Mouse (Mus musculus): Measurements from ENCODE around the gene Dennd1a. TPM values are rescaled to one million over a fixed set of nuclear protein-coding genes. Genes with fewer than 3 reads are reported as not detected.
A peak's percentile ranks its signal among the peaks of the same experiment; 100 is the strongest.

Gene Dennd1a
- polyA plus RNA-seq, 1 experiment from 2014 or later = 11.5 TPM

GRCm38 (mm10) chr2:38313399-38313798 is 26.2 kb upstream of the Dennd1a start:
- ATAC-seq (ENCODE audit: insufficient read depth) = no peak
- 46% methylated on average over 3 of the region's 3 CpGs for whole genome bisulfite sequencing
- DNase-seq = no peak
- no peak overlapping the region for H3K9ac ChIP-seq
- H3K27me3 ChIP-seq (ENCODE audit: insufficient read depth, low read length) = no peaks in the 10 kb centered on the region
- no peaks in the 10 kb centered on the region for H3K4me1 ChIP-seq (ENCODE audit: insufficient read depth)
- H3K4me2 ChIP-seq = no peak overlapping the region
- H3K9me3 ChIP-seq (ENCODE audit: low read depth, low read length) = no peaks in the 10 kb centered on the region
- no peak overlapping the region for H3K4me3 ChIP-seq (ENCODE audit: low read depth, low read length)
- H3K27ac ChIP-seq (ENCODE audit: low read depth) = no peak overlapping the region
- no peaks in the 10 kb centered on the region for H3K36me3 ChIP-seq (ENCODE audit: insufficient read depth)
- no peak for TF ChIP-seq CTCF (IDR thresholded peaks at IDR 0.05; ENCODE audit: low read depth)

- DNase-seq (no peak), ATAC-seq (ENCODE audit: insufficient read depth) (no peak)
- TF ChIP-seq CTCF (IDR thresholded peaks at IDR 0.05; ENCODE audit: low read depth) = no peak
- Histone ChIP-seq H3K27ac (ENCODE audit: low read depth) (no peak overlapping the region), H3K9me3 (ENCODE audit: low read depth, low read length) (no peaks in the 10 kb centered on the region), H3K27me3 (ENCODE audit: insufficient read depth, low read length) (no peaks in the 10 kb centered on the region), H3K9ac (no peak overlapping the region), H3K4me2 (no peak overlapping the region), H3K36me3 (ENCODE audit: insufficient read depth) (no peaks in the 10 kb centered on the region), H3K4me1 (ENCODE audit: insufficient read depth) (no peaks in the 10 kb centered on the region), H3K4me3 (ENCODE audit: low read depth, low read length) (no peak overlapping the region)
- 35% methylated on average over 3 of the region's 3 CpGs for WGBS
Observed at GRCm38 (mm10) chr2:38312921-38313320, 25.7 kb upstream of the Dennd1a start.

- Histone ChIP-seq H3K9ac (no peak overlapping the region), H3K27ac (ENCODE audit: low read depth) (no peak overlapping the region), H3K4me1 (ENCODE audit: insufficient read depth) (peaks cover 3% of the 10 kb centered on the region; the same call in 1 of the 2 replicates), H3K9me3 (ENCODE audit: low read depth, low read length) (no peaks in the 10 kb centered on the region), H3K27me3 (ENCODE audit: insufficient read depth, low read length) (no peaks in the 10 kb centered on the region), H3K36me3 (ENCODE audit: insufficient read depth) (no peaks in the 10 kb centered on the region), H3K4me2 (no peak overlapping the region), H3K4me3 (ENCODE audit: low read depth, low read length) (no peak overlapping the region)
- TF ChIP-seq CTCF (IDR thresholded peaks at IDR 0.05; ENCODE audit: low read depth) = no peak
- WGBS = 76% methylated on average over 1 of the region's 1 CpGs
- no peak for ATAC-seq (ENCODE audit: insufficient read depth)
- DNase-seq = no peak
Observed at GRCm38 (mm10) chr2:38305152-38305551, 18.0 kb upstream of the Dennd1a start.

- Histone ChIP-seq H3K9me3 (ENCODE audit: low read depth, low read length) (no peaks in the 10 kb centered on the region), H3K9ac (no peak overlapping the region), H3K36me3 (ENCODE audit: insufficient read depth) (no peaks in the 10 kb centered on the region), H3K4me1 (ENCODE audit: insufficient read depth) (peaks cover 3% of the 10 kb centered on the region; the same call in 1 of the 2 replicates), H3K27me3 (ENCODE audit: insufficient read depth, low read length) (no peaks in the 10 kb centered on the region), H3K4me2 (no peak overlapping the region), H3K27ac (ENCODE audit: low read depth) (no peak overlapping the region), H3K4me3 (ENCODE audit: low read depth, low read length) (no peak overlapping the region)
- WGBS = 28% methylated on average over 2 of the region's 2 CpGs
- DNase-seq (peak; percentile 51), ATAC-seq (ENCODE audit: insufficient read depth) (peak; percentile 56; the same call in 1 of the 2 replicates)
- TF ChIP-seq CTCF (IDR thresholded peaks at IDR 0.05; ENCODE audit: low read depth) = no peak
Observed at GRCm38 (mm10) chr2:38300941-38301340, 13.8 kb upstream of the Dennd1a start.

- H3K9ac ChIP-seq = no peak overlapping the region
- no peaks in the 10 kb centered on the region for H3K36me3 ChIP-seq (ENCODE audit: insufficient read depth)
- no peaks in the 10 kb centered on the region for H3K27me3 ChIP-seq (ENCODE audit: insufficient read depth, low read length)
- H3K9me3 ChIP-seq (ENCODE audit: low read depth, low read length) = no peaks in the 10 kb centered on the region
- H3K4me2 ChIP-seq = no peak overlapping the region
- H3K27ac ChIP-seq (ENCODE audit: low read depth) = no peak overlapping the region
- peaks cover 1% of the 10 kb centered on the region; the same call in 1 of the 2 replicates for H3K4me1 ChIP-seq (ENCODE audit: insufficient read depth)
- no peak overlapping the region for H3K4me3 ChIP-seq (ENCODE audit: low read depth, low read length)
- DNase-seq = no peak
- WGBS = 83% methylated on average over 4 of the region's 4 CpGs
- no peak for TF ChIP-seq CTCF (IDR thresholded peaks at IDR 0.05; ENCODE audit: low read depth)
- no peak for ATAC-seq (ENCODE audit: insufficient read depth)
Observed at GRCm38 (mm10) chr2:38295939-38296338, 8.7 kb upstream of the Dennd1a start.

- Histone ChIP-seq H3K27ac (ENCODE audit: low read depth) (no peak overlapping the region), H3K27me3 (ENCODE audit: insufficient read depth, low read length) (no peaks in the 10 kb centered on the region), H3K4me3 (ENCODE audit: low read depth, low read length) (no peak overlapping the region), H3K9ac (no peak overlapping the region), H3K9me3 (ENCODE audit: low read depth, low read length) (no peaks in the 10 kb centered on the region), H3K4me1 (ENCODE audit: insufficient read depth) (no peaks in the 10 kb centered on the region), H3K4me2 (no peak overlapping the region), H3K36me3 (ENCODE audit: insufficient read depth) (no peaks in the 10 kb centered on the region)
- TF ChIP-seq CTCF (IDR thresholded peaks at IDR 0.05; ENCODE audit: low read depth) = no peak
- no peak for ATAC-seq (ENCODE audit: insufficient read depth)
- no peak for DNase-seq
- 77% methylated on average over 1 of the region's 1 CpGs for WGBS
Observed at GRCm38 (mm10) chr2:38291526-38291925, 4.3 kb upstream of the Dennd1a start.

GRCm38 (mm10) chr2:38288226-38288625 is 1.0 kb upstream of the Dennd1a start:
- TF ChIP-seq CTCF (IDR thresholded peaks at IDR 0.05; ENCODE audit: low read depth) = no peak
- no peak for ATAC-seq (ENCODE audit: insufficient read depth)
- Histone ChIP-seq H3K4me1 (ENCODE audit: insufficient read depth) (no peaks in the 10 kb centered on the region), H3K36me3 (ENCODE audit: insufficient read depth) (no peaks in the 10 kb centered on the region), H3K27ac (ENCODE audit: low read depth) (no peak overlapping the region), H3K9ac (no peak overlapping the region), H3K4me3 (ENCODE audit: low read depth, low read length) (no peak overlapping the region), H3K27me3 (ENCODE audit: insufficient read depth, low read length) (no peaks in the 10 kb centered on the region), H3K4me2 (no peak overlapping the region), H3K9me3 (ENCODE audit: low read depth, low read length) (no peaks in the 10 kb centered on the region)
- DNase-seq = no peak
- WGBS = 51% methylated on average over 2 of the region's 2 CpGs

- WGBS = 5% methylated on average over 4 of the region's 4 CpGs
- no peak for DNase-seq
- peak overlapping the region; percentile 90; the same call in 1 of the 2 replicates for H3K27ac ChIP-seq (ENCODE audit: low read depth)
Observed at GRCm38 (mm10) chr2:38286433-38286732, 807 bp downstream of the Dennd1a start.

More at GRCm38 (mm10) chr2:38286433-38286732, 807 bp downstream of the Dennd1a start:
- H3K27me3 ChIP-seq (ENCODE audit: insufficient read depth, low read length) = no peaks in the 10 kb centered on the region
- no peak for TF ChIP-seq CTCF (IDR thresholded peaks at IDR 0.05; ENCODE audit: low read depth)
- peak overlapping the region; percentile 86 for H3K9ac ChIP-seq
- no peaks in the 10 kb centered on the region for H3K4me1 ChIP-seq (ENCODE audit: insufficient read depth)
- H3K36me3 ChIP-seq (ENCODE audit: insufficient read depth) = no peaks in the 10 kb centered on the region
- H3K9me3 ChIP-seq (ENCODE audit: low read depth, low read length) = no peaks in the 10 kb centered on the region
- H3K4me2 ChIP-seq = peak overlapping the region; percentile 79
- peak overlapping the region; percentile 87 for H3K4me3 ChIP-seq (ENCODE audit: low read depth, low read length)
- ATAC-seq (ENCODE audit: insufficient read depth) = no peak
